Mouse (Mus musculus) E14TG2a.4 (cell line): ENCODE data around the gene Krt88.

Experiments used
- CTCF ChIP-seq: conservative IDR thresholded peaks from 2 replicates; pipeline ENCODE4 v1.5.1; 2014; ENCODE audit warnings: low read length
- POU5F1 ChIP-seq: IDR thresholded peaks from 2 replicates; pipeline ENCODE4 v1.6.1; 2014; ENCODE audit warnings: low read length, borderline replicate concordance

DNA sequence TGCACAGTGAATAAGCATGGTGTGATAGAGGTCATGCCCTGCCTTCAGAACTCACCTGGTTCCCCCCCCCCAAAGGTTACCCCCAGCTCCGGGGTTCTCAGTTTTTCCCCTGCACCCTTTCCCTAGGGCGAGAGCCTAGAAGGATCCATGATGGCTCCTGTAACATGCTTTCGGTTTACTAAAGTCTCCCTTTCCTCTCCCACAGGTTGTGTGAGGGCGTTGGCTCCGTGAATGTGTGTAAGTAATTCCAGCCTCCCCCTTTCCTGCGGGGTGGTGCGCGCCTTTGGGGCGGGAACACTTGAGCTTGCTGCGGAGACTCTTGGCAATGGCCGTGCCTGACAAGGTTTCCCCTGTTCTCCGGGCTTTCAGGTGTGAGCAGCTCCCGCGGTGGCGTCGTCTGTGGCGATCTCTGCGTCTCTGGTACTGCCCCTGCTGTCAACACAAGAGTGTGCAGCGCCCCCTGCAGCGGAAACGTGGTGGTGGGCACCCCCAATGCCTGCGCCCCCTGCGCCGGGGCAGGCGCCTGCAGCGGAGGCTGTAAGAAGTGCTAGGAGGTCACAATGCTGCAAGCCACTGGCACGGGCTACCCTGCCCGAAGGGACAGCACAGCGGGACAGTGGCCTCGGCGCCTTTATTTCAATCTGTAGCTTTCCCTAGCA, 31.6 kb downstream of the Krt88 start:
- TF ChIP-seq CTCF, result no peak
- no peak for TF ChIP-seq POU5F1
